Mouse (Mus musculus) kidney, embryonic 14.5 days (tissue): ENCODE data around the gene Prr9. TPM values are rescaled to one million over a fixed set of nuclear protein-coding genes. Genes with fewer than 3 reads are reported as not detected.

Experiments
- ATAC-seq: fragments of 200-750 bp; cut with Nextera tagmentation; 2 replicates; pipeline ENCODE4 v1.8.0; 2017; ENCODE audit warnings: moderate number of reproducible peaks, mild to moderate bottlenecking, moderate TSS enrichment, moderate library complexity; ENCODE audit not compliant: low FRiP score, low TSS enrichment
- H3K27ac ChIP-seq: fragments of 300-500 bp; sonication (generic); 2 replicates; pipeline ENCODE4 v1.5.1; 2014; ENCODE audit warnings: low read depth, mild to moderate bottlenecking, low read length, moderate library complexity, mixed read lengths
- H3K27me3 ChIP-seq: fragments of 300-500 bp; sonication (generic); 2 replicates; pipeline ENCODE4 v1.6.1; 2014; ENCODE audit warnings: mild to moderate bottlenecking, low read length; ENCODE audit not compliant: control insufficient read depth, insufficient read depth
- H3K36me3 ChIP-seq: fragments of 300-500 bp; sonication (generic); 2 replicates; pipeline ENCODE4 v1.6.1; 2014; ENCODE audit warnings: low read length, mixed read lengths; ENCODE audit not compliant: control insufficient read depth, insufficient read depth
- H3K4me1 ChIP-seq: fragments of 300-500 bp; sonication (generic); 2 replicates; pipeline ENCODE4 v1.6.1; 2014; ENCODE audit warnings: low read length, mixed read lengths; ENCODE audit not compliant: control insufficient read depth, insufficient read depth
- H3K4me2 ChIP-seq: fragments of 300-500 bp; sonication (generic); replicated peaks from 2 replicates; pipeline ENCODE4 v1.6.1; 2014; ENCODE audit warnings: low read depth, mild to moderate bottlenecking, low read length
- H3K4me3 ChIP-seq: fragments of 300-500 bp; sonication (generic); 2 replicates; pipeline ENCODE4 v1.5.1; 2014; ENCODE audit warnings: mild to moderate bottlenecking, low read length
- H3K9ac ChIP-seq: fragments of 300-500 bp; sonication (generic); 2 replicates; pipeline ENCODE4 v1.6.1; 2014; ENCODE audit warnings: low read depth, mild to moderate bottlenecking, low read length, moderate library complexity
- H3K9me3 ChIP-seq: fragments of 300-500 bp; sonication (generic); 2 replicates; pipeline ENCODE4 v1.6.1; 2016; ENCODE audit warnings: low read length; ENCODE audit not compliant: control insufficient read depth
- WGBS: fragments of 180-500 bp; shearing (Covaris S2); extraction: QIAGEN DNeasy Blood & Tissue Kit; methylation state at CpG from one replicate; pipeline ENCODE4 v1.1.7; 2014; 5-methylcytosine and 5-hydroxymethylcytosine counted together
- polyA plus RNA-seq: library from polyadenylated mRNA; unstranded; fragments of >200 nt; fragmentation: Nextera tagmentation; extraction: Ambion mirVana; gene quantifications from 2 replicates; pipeline ENCODE4 v1.2.1, GENCODE M21; 2014

Prr9 gene
- polyA plus RNA-seq, 1 experiment from 2014 or later, result not detected

DNA sequence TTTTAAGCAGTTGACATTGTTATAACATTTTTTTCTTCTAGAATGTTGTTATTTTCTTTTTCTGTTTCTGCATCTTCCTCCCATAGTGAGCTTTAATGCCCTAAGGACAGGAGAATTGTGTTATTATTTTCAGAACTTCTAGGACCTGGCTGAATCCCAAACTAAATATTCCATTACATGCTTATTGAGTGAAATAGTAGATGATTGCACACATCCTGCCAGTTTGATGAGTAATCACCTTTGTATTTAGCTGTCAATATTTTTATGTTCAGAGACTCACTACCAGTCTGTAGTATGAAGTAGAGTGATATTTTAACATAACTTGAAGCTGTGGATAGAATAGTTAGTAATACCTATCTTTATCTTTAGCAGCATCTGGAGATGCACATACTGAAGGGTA, 12.2 kb downstream of the Prr9 start:
- Histone ChIP-seq H3K4me2 (no peak overlapping the region), H3K36me3 (no peaks in the 10 kb centered on the region), H3K27ac (no peak overlapping the region), H3K27me3 (no peaks in the 10 kb centered on the region), H3K9me3 (no peaks in the 10 kb centered on the region), H3K4me1 (no peaks in the 10 kb centered on the region), H3K4me3 (no peak overlapping the region), H3K9ac (no peak overlapping the region)
- no peak for ATAC-seq

DNA sequence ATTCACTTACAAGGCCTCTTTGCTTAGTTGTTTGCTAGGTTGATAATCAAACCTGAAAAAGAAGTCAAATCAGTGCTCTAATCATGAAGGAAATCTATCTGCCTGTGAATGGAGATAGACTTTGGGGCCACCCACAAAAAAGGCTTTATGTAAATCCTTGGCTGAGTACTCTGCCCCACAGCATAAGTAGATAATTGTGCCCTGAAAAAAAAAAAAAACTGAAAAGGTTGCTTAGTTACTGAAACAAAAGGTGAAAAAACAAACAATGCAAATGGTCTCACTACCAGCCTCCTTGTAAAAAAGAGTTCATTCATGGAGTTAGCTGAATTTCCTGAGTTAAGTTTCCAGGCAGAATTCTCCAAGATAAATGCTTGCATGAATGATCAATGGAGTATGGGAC, 13.0 kb downstream of the Prr9 start:
- Histone ChIP-seq H3K4me3 (no peak overlapping the region), H3K27me3 (no peaks in the 10 kb centered on the region), H3K9me3 (no peaks in the 10 kb centered on the region), H3K4me2 (no peak overlapping the region), H3K9ac (no peak overlapping the region), H3K4me1 (no peaks in the 10 kb centered on the region), H3K36me3 (no peaks in the 10 kb centered on the region), H3K27ac (no peak overlapping the region)
- ATAC-seq, result no peak

DNA sequence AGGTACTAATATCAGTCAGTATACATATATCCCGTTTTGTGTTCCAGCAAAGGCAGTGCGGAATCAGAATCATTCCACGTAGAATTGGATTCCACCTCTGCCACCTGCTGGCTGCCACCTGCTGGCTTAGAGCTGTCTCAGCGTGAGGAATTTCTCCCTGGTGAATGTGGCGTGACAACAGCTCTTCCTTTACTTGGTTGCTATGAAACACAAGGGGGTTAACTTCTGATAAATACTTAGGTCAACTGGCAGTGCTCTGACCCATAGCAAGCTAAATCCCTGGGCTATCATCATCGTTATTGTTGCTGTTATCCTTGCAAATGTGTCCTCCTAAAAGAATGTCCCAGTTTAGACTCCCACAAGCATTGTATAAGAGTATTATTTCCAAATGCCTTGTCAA, 17.2 kb downstream of the Prr9 start:
- Histone ChIP-seq H3K9me3 (no peaks in the 10 kb centered on the region), H3K9ac (no peak overlapping the region), H3K27ac (no peak overlapping the region), H3K4me1 (no peaks in the 10 kb centered on the region), H3K4me3 (no peak overlapping the region), H3K4me2 (no peak overlapping the region), H3K36me3 (no peaks in the 10 kb centered on the region), H3K27me3 (no peaks in the 10 kb centered on the region)
- 10% methylated on average over 6 of the region's 6 CpGs for WGBS
- peak; percentile 83; the same call in 1 of the 2 replicates for ATAC-seq

DNA sequence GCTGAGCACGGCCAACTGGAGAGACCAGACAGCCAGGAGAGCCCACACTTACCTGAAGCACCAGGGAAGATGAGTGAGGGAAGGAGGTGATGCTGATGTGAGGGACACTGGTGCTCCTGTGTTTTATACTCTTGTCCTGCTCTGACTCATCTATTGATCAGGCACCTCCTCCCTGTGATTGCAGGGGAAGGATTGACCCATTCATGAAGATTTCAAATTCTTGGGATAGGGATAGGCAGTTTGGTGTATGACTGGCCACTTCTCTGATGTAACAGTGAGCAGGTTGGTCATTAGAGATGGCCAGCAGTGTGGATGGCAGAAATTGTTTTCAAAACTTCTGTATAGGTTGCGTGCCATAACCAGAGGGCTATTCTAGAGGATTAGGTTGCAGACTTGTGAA, 40.7 kb downstream of the Prr9 start, which contains the start of gene Lor:
Gene Lor (minus strand): TSS at position 101 of the 400 bp plus-strand sequence.
- peak within 1 kb of the TSS; percentile 92 for H3K4me2 ChIP-seq

DNA sequence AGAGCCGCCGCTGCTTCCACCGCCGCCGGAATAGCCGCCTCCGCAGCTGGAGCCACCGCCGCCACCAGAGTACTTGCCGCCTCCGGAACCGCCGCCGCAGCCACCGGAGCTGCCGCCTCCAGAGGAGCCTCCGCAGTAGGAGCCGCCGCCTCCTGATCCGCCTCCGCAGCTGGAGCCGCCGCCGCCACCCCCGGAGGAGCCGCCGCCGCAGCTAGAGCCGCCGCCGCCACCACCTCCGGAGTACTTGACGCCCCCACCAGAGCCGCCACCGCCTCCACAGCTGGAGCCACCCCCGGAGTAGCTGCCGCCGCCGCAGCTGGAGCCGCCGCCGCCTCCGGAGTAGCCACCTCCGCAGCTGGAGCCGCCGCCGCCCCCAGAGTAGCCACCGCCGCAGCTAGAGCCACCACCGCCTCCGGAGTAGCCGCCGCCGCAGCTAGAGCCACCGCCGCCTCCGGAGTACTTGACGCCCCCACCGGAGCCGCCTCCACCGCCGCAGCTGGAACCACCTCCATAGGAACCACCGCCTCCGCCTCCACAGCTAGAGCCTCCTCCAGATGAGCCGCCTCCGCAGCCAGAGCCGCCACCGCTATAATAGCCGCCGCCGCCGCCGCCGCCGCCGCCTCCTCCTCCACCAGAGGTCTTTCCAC, 42.3 kb downstream of the Prr9 start:
- peak overlapping the region; percentile 59 for H3K9ac ChIP-seq
- 0 out of 2 replicates have a peak, but pooled peaks cover 4% of the 10 kb centered on the region for H3K4me1 ChIP-seq
- under 1% methylated on average over 64 of the region's 76 CpGs for WGBS
- H3K27me3 ChIP-seq, result peaks cover 12% of the 10 kb centered on the region
- peak overlapping the region; percentile 37; the same call in 1 of the 2 replicates for H3K27ac ChIP-seq
- H3K4me2 ChIP-seq, result peak overlapping the region; percentile 92
- H3K9me3 ChIP-seq, result no peaks in the 10 kb centered on the region
- peak overlapping the region; percentile 72 for H3K4me3 ChIP-seq
- no peaks in the 10 kb centered on the region for H3K36me3 ChIP-seq
- ATAC-seq, result peak; percentile 84

More for the DNA sequence above, 40.7 kb downstream of the Prr9 start, which contains the start of gene Lor:
- H3K9me3 ChIP-seq, result no peaks in the 10 kb centered on the region
- peak within 1 kb of the TSS; percentile 72; the same call in 1 of the 2 replicates for H3K4me3 ChIP-seq
- ATAC-seq, result no peak
- H3K9ac ChIP-seq, result no peak within 1 kb of the TSS
- H3K4me1 ChIP-seq, result 0 out of 2 replicates have a peak, but pooled peaks cover 4% of the 10 kb centered on the region
- H3K27me3 ChIP-seq, result peaks cover 12% of the 10 kb centered on the region
- 91% methylated on average over 2 of the region's 2 CpGs for WGBS
- H3K36me3 ChIP-seq, result no peaks in the 10 kb centered on the region
- no peak within 1 kb of the TSS for H3K27ac ChIP-seq

DNA sequence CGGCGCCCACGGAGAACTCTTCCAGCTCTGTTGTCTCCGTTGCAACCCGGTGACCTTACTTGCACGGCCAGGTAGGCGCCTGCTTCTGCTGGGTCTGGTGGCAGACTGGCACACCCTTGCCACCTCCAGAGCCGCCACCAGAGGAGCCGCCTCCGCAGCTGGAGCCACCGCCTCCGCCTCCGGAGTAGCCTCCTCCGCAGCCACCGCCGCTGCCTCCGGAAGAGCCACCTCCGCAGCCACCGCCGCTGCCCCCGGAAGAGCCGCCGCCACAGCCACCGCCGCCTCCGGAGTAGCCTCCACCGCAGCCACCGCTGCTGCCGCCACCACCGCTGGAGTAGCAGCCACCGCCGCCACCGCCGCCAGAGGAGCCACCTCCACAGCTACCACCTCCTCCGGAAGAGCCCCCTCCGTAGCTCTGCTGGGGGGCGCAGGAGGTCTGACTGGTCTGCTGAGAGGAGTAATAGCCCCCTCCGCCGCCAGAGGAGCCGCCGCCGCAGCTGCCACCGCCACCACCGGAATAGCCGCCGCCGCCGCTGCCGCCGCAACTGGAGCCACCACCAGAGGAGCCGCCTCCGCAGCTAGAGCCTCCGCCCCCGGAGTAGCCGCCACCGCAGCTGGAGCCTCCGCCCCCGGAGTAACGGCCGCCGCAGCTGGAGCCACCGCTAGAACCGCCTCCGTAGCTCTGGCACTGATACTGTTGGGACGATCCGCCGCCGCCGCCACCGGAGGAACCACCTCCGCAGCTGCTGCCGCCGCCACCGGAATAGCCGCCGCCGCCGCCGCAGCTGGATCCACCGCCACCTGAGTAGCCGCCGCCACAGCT, 43.1 kb downstream of the Prr9 start:
- peak overlapping the region; percentile 37; the same call in 1 of the 2 replicates for H3K27ac ChIP-seq
- peak overlapping the region; percentile 59 for H3K9ac ChIP-seq
- peak overlapping the region; percentile 72 for H3K4me3 ChIP-seq
- H3K4me2 ChIP-seq, result peak overlapping the region; percentile 92
- H3K9me3 ChIP-seq, result no peaks in the 10 kb centered on the region
- H3K4me1 ChIP-seq, result 0 out of 2 replicates have a peak, but pooled peaks cover 4% of the 10 kb centered on the region
- H3K36me3 ChIP-seq, result no peaks in the 10 kb centered on the region
- peak; percentile 84 for ATAC-seq
- under 1% methylated on average over 61 of the region's 82 CpGs for WGBS
- peaks cover 12% of the 10 kb centered on the region for H3K27me3 ChIP-seq

Other genes with a start within 250 kb of the Prr9 start
- not detected in 2 replicates for gene Pglyrp3, start 109.4 kb downstream of the Prr9 start, polyA plus RNA-seq
- 0.54 and 0.63 TPM in 2 replicates for gene Lor, start 40.8 kb downstream of the Prr9 start, polyA plus RNA-seq
- not detected in 2 replicates for gene Lelp1, start 18.8 kb upstream of the Prr9 start, polyA plus RNA-seq
- not detected in 2 replicates for gene Sprr2a1, start 91.9 kb upstream of the Prr9 start, polyA plus RNA-seq
- gene Sprr2a2, start 92.0 kb upstream of the Prr9 start, polyA plus RNA-seq, result 0.47 TPM in 1 of 2 replicates, not detected in the other
- not detected in 2 replicates for gene Sprr2a3, start 161.5 kb upstream of the Prr9 start, polyA plus RNA-seq
- not detected in 2 replicates for gene Sprr2b, start 192.7 kb upstream of the Prr9 start, polyA plus RNA-seq
- not detected in 2 replicates for gene Sprr2d, start 215.2 kb upstream of the Prr9 start, polyA plus RNA-seq
- gene Sprr2e, start 228.2 kb upstream of the Prr9 start, polyA plus RNA-seq, result not detected in 2 replicates
- 14.5 and 17.1 TPM in 2 replicates for gene Sprr2f, start 241.2 kb upstream of the Prr9 start, polyA plus RNA-seq